Mouse (Mus musculus) hematopoietic stem cell, adult 5-6 weeks (primary cell): ENCODE data around the gene Ddx47. TPM values are rescaled to one million over a fixed set of nuclear protein-coding genes. Genes with fewer than 3 reads are reported as not detected.

ENCODE experiments used
- ATAC-seq, 2 experiments: fragments of 125-278 bp in 1 of 2; replicated peaks in 1 of 2; 2 replicates each; pipeline ENCODE4 v1.8.0; 2016 to 2017; ENCODE audit warnings: inconsistent platforms in 2 of 2, mild to moderate bottlenecking in 2 of 2, moderate number of reproducible peaks in 2 of 2, low read depth in 1 of 2, moderate TSS enrichment in 1 of 2; ENCODE audit not compliant: low FRiP score in 2 of 2, poor library complexity in 2 of 2, severe bottlenecking in 2 of 2, insufficient read depth in 1 of 2, low TSS enrichment in 1 of 2
- total RNA-seq: library from RNA; stranded (forward); fragments of 172-1452, 232-1000 nt; gene quantifications from 2 replicates; pipeline ENCODE4 v1.2.3, GENCODE M21; 2017

Gene Ddx47
- 127 and 132 TPM in 2 replicates for total RNA-seq

DNA sequence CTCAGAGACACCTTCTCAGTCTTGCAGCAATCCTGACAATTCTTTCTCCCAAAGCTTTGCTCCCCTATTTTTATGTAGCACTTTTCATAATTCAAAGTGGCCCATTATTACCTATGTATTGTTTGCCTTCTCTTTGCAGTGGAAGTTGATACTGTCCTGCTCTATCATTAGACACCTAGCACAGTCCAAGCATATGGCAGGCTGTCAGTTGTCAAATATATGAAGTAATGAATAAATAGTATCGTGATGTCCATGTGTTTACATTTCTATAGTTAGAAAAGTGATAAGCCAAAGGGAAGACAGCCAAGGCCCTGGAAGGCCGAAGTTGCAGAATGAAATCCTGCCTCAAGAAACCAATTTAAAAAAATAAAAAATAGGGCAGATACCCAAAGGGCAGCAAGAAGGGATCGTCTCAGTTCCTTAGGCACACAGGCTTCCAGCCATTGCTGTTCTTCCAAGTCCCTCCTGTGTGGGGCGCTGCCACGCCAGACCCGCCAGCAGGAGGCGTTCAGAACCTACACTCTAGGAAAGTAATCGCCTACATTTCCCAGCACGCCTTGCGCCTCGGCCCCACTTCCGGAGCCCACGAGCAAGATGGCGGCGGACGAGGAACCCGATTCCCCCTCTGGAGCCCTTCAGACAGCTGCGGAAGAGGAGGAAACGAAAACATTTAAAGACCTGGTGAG, at the start of gene Ddx47:
Gene Ddx47, plus strand, starts transcription at position 565 of the 686 bp plus-strand sequence.
- ATAC-seq: peak; percentile 100

DNA sequence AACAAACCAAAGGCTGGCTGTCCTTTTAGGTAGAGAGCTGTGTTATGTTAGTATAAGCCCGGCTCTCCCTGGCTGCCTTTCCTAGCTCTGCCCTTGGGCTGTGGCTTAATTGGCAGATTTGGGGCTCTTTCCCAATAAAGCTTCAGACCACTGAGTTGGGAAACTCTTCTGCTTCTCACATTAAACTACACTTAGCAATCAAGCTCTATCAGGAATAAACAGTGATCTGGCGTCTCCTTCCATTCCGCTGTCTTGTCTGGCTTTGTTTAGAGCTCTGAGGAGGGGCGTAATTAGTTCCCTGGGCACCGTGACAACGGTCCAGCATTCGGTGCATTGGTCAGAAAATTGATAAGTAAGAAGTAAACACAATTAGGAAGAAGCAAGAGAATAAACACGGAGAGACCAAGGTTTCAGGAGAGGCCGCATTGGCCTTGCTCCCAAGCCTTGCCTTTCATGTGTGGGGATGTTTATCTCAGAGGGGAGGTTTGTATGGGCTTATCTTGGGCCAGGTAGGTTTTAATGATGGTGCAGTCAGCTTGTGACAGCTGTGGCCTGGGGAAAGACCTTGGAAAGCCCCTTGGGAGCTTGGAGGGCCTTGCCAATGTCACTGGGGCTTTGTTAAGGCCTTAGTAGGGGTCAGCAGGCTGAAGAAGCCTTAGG, 49.4 kb upstream of the Ddx47 start:
- no peak for ATAC-seq

DNA sequence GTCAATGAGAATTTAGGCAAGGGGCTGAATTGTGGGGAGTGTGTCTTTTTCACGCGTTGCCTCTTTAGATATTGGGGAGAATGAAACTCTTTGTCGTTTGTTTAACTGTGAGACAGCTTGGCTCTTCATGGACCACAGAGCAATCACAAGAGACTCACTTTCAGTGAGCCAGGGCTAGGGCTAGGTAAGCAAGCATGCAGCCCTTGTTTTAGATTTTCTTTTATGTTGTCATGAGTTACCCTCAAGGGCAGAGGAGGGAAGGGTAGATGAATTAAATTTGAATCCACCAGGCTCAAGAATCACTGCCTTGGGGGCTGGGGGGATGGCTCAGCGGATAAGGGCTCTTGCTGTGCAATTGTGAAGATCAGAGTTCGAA, 48.9 kb upstream of the Ddx47 start:
- no peak for ATAC-seq

DNA sequence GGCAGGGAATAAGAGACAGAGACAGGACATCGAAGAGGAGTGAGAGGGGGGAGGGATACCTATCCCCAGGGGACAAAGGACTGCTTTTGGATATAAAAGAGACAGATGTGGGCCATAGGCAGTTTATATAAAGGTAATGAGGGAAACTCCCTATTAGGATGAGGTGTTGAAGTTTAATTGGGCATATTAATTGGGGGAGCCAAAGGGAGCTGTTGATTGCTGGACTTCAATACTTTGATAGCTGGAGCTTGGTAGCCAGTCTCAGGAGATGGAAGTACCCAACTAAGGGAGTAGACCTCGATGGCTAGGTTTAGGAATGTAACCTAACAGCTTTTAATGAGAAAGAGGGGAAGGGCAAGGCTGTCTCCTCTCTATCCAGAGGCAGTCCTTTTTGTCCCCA, 47.5 kb upstream of the Ddx47 start:
- ATAC-seq: no peak

DNA sequence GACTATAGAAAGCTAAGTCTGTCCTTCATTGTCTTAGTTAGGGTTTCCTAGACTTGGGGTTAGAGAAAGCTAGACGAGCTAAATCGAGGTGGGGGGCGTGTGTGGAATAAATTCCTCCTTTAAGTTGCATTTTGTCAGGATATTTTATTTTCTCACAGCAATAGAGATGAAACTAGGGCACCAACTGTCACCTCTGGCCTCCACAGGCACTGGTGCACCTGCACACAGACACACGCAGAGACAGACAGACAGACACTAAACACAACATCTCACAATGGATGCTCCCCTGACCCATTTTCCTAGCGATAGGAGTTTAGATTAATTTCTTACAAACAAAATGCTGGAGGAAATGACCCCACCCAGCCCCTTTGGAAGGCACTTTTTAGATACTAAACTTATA, 44.7 kb upstream of the Ddx47 start:
- ATAC-seq: no peak

DNA sequence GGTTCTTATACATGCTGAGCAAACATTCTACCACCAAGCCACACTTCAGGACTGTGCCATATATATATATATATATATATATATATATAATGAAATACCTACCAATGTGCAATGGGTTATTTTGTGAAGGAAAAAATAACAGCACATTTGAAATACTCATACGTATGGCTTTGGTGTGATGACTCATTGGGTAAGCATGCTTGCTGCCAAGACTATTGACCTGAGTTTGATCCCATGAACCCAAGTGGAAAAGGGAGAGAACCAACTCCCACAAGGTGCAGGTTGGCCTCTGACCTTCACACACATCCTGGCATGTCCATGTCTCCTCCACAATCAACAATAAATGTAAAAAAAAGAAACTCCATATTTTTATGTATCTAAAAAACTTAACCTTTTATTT, 43.1 kb upstream of the Ddx47 start:
- no peak for ATAC-seq

DNA sequence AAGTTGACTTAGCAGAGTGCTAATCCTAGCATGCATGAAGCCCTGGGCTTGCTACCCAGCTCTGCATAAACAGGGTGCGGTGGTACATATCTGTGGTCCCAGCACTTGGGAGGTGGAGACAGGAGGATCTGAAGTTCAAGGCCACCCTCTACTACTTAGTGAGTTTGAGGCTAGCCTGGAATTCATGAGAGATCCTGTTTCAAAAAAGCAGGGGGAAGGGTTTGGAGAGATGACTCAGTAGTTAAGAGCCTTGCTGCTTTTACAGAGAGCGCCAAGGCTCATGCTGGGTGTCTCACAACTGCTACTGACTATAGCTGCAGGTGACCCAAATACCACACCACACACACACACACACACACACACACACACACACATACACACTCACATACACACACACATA, 41.9 kb upstream of the Ddx47 start:
- ATAC-seq: no peak

DNA sequence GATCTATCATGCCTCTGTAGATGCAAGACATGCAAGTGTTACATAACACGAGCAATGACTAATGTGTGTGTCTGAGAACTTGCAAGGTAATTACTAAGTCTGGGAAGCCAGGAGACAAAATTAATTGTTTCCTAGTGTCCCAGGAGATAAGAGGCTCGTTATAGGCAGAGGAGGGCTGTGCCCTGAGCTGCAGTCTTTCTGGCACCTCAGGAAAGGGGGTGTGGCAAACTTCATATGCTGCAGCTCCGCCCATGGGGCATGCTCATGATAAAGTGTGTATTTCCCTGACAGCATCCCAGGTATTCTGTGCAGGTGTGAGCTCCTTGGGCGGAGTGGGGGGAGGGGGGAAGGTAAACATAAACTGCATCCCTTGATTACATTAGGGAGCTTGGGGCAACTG, 39.3 kb upstream of the Ddx47 start:
- ATAC-seq: no peak; a peak in 1 of 4 replicates

DNA sequence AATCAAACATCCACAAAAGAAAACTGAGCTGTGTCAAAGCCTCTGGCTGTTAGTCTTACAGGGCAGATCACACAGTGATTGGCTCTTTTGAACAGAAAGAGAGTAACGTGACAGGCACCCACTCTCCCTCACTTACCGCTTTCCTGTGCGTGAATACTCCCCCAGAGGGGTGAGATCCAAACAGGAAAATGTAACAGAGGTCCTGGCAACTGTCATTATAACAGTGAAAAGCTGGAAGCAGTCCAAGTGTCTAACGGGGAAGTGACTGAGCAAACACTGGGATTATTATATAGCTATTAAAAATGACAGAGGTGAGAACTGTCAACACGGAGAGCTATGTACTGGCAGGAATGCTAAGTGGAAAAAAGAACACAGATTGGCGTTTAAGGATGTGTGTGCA, 34.8 kb upstream of the Ddx47 start:
- no peak for ATAC-seq

DNA sequence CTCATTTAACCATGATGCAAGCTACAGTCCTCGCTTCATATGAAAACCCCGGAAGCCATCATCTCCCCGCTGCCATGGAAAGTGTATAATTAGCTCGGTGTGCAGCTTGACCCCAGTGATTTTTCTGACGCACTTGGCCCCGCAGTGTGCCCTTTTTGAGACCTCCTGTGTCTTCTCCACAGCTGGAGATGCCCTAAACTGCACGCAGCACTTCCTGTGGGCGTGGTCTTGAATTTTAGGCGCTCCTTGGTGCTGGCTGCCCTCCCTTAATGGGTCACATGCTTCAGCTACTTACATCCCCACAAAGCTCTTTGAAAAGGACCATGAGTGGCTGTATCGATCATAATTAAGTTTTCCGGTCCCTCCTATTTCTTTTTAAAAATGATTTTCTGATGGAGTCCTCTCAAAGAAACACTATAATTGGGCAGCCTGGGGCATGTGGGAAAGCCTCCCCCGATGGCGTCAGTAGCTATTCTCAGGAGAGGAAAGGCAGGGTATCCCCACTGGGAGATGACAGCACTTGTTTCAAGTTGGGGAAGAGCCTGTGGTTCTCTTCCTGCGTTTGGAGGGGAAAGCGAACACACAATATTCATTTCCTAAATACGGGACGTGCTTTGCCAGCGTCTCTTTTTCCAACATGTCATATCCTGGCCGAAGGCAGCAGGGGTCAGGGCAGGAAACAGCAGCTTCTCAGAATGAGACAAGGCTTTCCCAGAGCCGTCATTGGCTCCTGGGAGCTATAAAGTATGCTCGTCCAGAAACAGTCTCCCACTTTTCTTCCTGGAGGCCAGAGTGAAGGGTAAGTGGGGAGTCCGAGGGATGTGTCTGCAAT, 30.0 kb upstream of the Ddx47 start, which contains the start of gene Apold1:
Gene Apold1, plus strand, starts transcription at position 488 of the 832 bp plus-strand sequence.
- 0 out of 4 replicates have a peak, but pooled peaks of 1 of the 2 experiments have one; percentile 19 for ATAC-seq

DNA sequence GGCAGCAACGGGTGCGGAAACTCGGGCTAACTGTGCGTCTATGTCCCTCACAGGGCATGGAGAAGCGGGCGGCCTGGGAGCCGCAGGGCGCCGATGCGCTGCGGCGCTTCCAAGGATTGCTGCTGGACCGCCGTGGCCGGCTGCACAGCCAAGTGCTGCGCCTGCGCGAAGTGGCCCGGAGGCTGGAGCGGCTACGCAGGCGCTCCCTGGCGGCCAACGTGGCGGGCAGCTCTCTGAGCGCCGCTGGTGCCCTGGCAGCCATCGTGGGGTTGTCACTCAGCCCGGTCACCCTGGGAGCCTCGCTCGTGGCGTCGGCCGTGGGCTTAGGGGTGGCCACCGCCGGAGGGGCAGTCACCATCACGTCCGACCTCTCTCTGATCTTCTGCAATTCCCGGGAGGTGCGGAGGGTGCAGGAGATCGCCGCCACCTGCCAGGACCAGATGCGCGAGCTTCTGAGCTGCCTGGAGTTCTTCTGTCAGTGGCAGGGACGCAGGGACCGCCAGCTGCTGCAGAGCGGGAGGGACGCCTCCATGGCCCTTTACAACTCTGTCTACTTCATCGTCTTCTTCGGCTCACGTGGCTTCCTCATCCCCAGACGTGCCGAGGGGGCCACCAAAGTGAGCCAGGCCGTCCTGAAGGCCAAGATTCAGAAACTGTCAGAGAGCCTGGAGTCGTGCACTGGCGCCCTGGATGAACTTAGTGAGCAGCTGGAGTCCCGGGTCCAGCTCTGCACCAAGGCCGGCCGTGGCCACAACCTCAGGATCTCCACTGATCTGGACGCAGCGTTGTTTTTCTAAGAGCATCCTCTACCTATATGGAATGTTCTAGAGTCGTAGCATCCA, 27.7 kb upstream of the Ddx47 start:
- peak; percentile 85 to 88 for ATAC-seq

DNA sequence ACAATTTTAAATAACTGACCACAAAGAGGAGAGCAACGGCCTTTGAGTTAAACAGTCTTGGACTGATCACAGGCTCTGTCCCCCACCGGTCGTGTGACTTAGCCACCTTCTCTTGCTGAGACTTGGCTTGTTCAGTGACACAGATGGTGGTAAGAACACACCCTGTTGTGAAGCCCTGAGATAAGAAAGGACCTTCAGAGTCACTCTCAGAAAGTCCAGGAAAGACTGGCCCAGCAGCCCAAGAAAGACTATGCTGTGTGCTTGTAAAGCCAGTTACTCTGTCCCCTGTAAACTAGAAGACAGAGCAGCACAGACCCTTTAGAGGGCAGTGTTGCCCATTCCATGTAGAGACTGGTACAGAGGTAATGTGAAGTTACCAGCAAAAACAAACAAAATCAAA, 26.7 kb upstream of the Ddx47 start:
- ATAC-seq: peak; percentile 34 to 55; a peak in 3 of 4 replicates

DNA sequence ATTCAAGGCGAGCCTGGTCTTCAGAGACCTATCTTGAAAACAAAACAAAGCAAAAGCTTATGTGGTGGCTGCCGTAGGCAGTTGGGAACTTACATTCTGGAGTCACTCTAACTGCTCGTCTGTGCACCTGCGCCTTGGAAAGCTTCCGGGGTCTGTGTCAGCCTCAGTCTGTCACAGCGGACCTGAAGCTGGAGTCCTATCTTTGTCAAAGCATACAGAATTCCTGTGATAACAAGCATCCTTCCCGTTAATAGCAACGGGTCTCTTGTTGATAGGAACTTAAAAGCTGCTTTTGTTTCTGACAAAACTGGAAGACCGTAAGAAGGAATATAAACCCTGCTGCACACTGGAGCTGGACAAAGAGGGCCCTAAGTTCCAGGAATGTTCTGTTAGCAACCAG, 23.0 kb upstream of the Ddx47 start:
- ATAC-seq: no peak

DNA sequence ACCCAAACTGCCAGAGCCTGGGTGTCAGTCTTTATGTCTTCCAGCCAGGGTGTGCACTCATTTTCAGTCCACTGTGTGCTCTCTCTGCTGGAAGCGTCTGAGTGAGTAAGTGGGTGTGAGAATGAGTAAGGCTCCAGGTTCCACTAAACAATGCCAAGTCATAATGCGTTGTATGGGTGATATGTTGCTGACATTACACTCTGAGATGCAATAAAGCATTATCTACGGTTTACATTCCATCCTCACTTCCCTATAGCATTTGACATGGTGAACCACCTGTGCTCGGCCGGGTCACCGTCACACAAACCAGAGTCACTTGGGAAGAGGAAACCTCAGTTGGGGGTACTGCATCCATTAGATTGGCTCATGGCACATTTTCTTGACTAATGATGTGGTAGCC, 20.7 kb upstream of the Ddx47 start:
- ATAC-seq: no peak

DNA sequence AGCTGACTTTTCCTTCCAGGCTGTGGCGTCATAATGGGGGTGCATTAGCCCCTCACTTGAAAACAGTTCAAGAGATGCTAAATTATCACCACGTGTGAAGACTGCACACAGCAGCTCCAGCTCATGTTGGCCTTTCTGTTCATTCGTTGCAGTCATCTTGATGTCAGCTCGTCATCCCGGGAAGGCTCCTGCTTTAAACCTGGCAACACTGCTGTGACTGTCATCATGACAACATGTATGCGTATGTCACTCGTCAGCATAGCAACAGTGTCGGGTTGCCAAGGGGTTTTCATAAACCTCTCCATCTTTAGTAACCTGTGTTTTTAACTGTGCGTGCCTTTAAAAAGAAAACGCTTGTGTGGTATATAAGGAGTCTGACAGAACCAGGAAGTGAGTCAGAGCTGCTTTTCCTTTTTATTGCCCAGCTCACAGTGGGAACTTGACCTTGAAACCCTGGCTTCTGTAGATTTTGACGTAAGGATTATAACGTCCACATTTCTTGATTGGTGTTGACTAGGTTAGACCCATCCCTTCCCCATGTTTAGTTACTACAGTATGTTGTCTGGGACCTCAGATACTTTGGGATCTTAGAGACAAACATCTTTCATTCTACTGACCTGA, 17.3 kb upstream of the Ddx47 start:
- peak in 1 of 2 experiments; percentile 62; a peak in 2 of 4 replicates for ATAC-seq

DNA sequence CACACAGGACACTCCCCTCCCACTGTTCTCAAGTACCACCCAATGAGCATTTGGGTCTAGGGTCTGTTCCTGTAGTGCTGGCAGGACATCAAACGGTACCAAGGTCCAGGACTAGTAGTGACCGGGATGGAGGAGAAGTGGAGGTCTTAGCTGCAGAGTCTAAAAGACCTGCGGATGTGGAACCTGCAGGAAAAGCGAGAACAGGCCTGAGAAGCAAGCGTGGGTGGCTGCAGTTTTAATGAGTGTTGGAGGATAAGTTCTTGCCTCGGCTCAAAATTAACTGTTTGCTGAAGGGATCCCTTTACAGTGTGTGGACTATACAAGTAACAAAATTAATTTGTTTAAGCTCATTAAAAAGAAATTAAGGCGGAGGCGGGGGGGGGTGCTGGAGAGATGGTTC, 16.4 kb upstream of the Ddx47 start:
- no peak for ATAC-seq

DNA sequence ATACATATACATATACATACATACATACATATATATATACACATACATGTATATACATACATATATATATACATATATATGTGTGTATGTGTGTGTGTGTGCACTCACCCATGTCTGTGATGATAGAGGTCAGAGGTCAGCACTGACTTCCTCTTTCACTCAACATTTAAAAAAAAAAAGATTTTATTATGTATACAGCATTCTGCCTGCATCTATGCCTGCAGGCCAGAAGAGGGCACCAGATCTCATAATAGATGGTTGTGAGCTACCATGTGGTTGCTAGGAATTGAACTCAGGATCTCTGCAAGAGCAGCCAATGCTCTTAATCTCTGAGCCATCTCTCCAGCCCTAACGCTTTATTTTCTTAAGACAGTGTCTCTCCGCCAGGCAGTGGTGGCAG, 14.5 kb upstream of the Ddx47 start:
- no peak for ATAC-seq
